ENCODE assay signal across 8 mouse cellular contexts in the genomic region with DNA sequence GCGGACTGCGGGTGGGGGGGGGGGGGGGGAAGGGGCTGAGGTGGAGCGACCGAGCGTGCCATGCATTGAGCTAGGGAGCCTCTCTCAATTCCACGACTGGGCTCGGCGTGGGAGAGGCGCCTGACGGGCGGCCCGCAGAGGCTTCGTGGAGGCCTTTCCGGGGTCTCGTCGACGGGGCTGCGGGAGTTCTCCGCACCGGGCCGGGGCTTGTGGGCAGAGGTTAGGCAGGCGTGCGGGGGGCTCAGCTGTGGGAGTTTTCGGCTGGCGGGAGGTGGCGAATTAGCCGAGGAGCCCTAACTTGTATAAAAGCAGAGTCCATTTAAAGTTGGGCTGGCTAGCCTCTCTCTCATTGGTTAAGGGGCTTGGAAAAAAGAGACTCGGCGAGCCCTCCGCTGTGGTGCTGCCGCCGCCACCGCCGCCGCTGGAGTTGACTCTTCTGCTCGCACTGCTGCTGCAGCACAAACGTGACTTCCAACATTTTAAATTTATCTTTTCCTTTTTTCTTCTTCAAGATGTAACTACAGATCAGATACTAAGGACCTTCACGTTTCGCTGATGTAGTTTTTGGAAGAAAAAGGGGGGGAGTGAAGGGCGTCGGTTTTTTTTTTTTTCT. TPM values are rescaled to one million over a fixed set of nuclear protein-coding genes. Genes with fewer than 3 reads are reported as not detected.
DNase-seq lines count a peak whose midpoint lies in the region; ATAC-seq and TF ChIP-seq lines count a peak whose summit lies in the region.

No protein-coding gene starts in this region.

- TF ChIP-seq POLR2A in thymus, adult 2 months (IDR thresholded peaks at IDR 0.05; ENCODE audit: control insufficient read depth, extremely low read depth, insufficient read depth, low read length, poor library complexity): peak; percentile 92

- H3K9me3 ChIP-seq in lung, embryonic 16.5 days (ENCODE audit: control insufficient read depth, low read length): no peaks in the 10 kb centered on the region

- under 1% methylated on average over 39 of the region's 41 CpGs for WGBS in lung, embryonic 16.5 days
- under 1% methylated on average over 38 of the region's 41 CpGs for WGBS in thymus, adult 2 months

- no peaks in the 10 kb centered on the region for H3K36me3 ChIP-seq in lung, embryonic 16.5 days (ENCODE audit: control insufficient read depth, insufficient read depth, low read length)
- H3K36me3 ChIP-seq in thymus, adult 2 months (ENCODE audit: control insufficient read depth, insufficient read depth, low read length): no peaks in the 10 kb centered on the region

- H3K4me1 ChIP-seq in lung, embryonic 16.5 days (replicated peaks; ENCODE audit: control insufficient read depth, insufficient read depth, low read length): peaks cover 15% of the 10 kb centered on the region
- peaks cover 7% of the 10 kb centered on the region for H3K4me1 ChIP-seq in thymus, adult 2 months (replicated peaks; ENCODE audit: control insufficient read depth, insufficient read depth, low read length)

- peak overlapping the region; percentile 95 for H3K9ac ChIP-seq in lung, embryonic 16.5 days (ENCODE audit: low read length)

- peak; percentile 84 for DNase-seq in MEL-GATA-1-ER (ENCODE audit: extremely low read depth, low read depth)
- DNase-seq in cerebellum, adult 8-10 months: peak; percentile 91
- DNase-seq in forelimb bud, embryonic 11.5 days (ENCODE audit: low read depth, low spot score): peak; percentile 83
- DNase-seq in layer of hippocampus, adult 9-11 months: peak; percentile 92
- DNase-seq in ovary, adult 18-20 months (ENCODE audit: low spot score): peak; percentile 83
- DNase-seq in thymus, adult 2 months: peak; percentile 85

- peak overlapping the region; percentile 86 for H3K4me3 ChIP-seq in lung, embryonic 16.5 days (ENCODE audit: low read length)
- peak overlapping the region; percentile 95 for H3K4me3 ChIP-seq in thymus, adult 2 months (ENCODE audit: control insufficient read depth, insufficient read depth, low read length)

- H3K27ac ChIP-seq in lung, embryonic 16.5 days (ENCODE audit: low read length): peak overlapping the region; percentile 97
- peak overlapping the region; percentile 89 for H3K27ac ChIP-seq in thymus, adult 2 months (ENCODE audit: control insufficient read depth, insufficient read depth, low read length)

- no peak for TF ChIP-seq CTCF in thymus, adult 2 months (IDR thresholded peaks at IDR 0.05; ENCODE audit: borderline replicate concordance, control insufficient read depth, extremely low read depth, insufficient read depth, low read length, poor library complexity)

- peak; percentile 43 to 68; a peak in 3 of 4 replicates for ATAC-seq in hematopoietic stem cell, adult 5-6 weeks (replicated peaks in 1 of 2; ENCODE audit: insufficient read depth in 1 of 2, low FRiP score in 2 of 2, low TSS enrichment in 1 of 2, low read depth in 1 of 2, poor library complexity in 2 of 2, severe bottlenecking in 2 of 2)
- ATAC-seq in lung, embryonic 16.5 days (ENCODE audit: low read depth): peak; percentile 76

- peak overlapping the region; percentile 88 for H3K4me2 ChIP-seq in lung, embryonic 16.5 days (ENCODE audit: low read depth, low read length)

- no peaks in the 10 kb centered on the region for H3K27me3 ChIP-seq in lung, embryonic 16.5 days (ENCODE audit: control insufficient read depth, insufficient read depth, low read depth, low read length)
- H3K27me3 ChIP-seq in thymus, adult 2 months (ENCODE audit: control insufficient read depth, insufficient read depth, low read length): no peaks in the 10 kb centered on the region

RNA-seq across cellular contexts. Expression of gene Jarid2, which starts 1.8 kb away (rescaled TPM):
- 52.8 and 57.8 TPM in 2 replicates for total RNA-seq in hematopoietic stem cell, adult 5-6 weeks (2017)
- 25.4 and 27.0 TPM in 2 replicates for polyA plus RNA-seq in lung, embryonic 16.5 days (2015; fragmentation: Nextera tagmentation; extraction: Ambion mirVana)
- polyA plus RNA-seq in thymus, adult 2 months (2012; rRNA removed): 23.7 and 24.8 TPM in 2 replicates

Comparison
In these comparisons a context has a peak if more than half of its experiments do, and no peak if none do; other contexts are left out.
1. Peak in every context shown above with its lines: DNase-seq, ATAC-seq, H3K4me3 ChIP-seq and H3K27ac ChIP-seq.